Mouse (Mus musculus): Measurements from ENCODE around the gene Igfbp3. TPM values are rescaled to one million over a fixed set of nuclear protein-coding genes. Genes with fewer than 3 reads are reported as not detected.

Gene Igfbp3
- 14.2 and 23.3 TPM in 2 replicates for polyA plus RNA-seq (2014; fragmentation: Nextera tagmentation; extraction: Ambion mirVana)

DNA sequence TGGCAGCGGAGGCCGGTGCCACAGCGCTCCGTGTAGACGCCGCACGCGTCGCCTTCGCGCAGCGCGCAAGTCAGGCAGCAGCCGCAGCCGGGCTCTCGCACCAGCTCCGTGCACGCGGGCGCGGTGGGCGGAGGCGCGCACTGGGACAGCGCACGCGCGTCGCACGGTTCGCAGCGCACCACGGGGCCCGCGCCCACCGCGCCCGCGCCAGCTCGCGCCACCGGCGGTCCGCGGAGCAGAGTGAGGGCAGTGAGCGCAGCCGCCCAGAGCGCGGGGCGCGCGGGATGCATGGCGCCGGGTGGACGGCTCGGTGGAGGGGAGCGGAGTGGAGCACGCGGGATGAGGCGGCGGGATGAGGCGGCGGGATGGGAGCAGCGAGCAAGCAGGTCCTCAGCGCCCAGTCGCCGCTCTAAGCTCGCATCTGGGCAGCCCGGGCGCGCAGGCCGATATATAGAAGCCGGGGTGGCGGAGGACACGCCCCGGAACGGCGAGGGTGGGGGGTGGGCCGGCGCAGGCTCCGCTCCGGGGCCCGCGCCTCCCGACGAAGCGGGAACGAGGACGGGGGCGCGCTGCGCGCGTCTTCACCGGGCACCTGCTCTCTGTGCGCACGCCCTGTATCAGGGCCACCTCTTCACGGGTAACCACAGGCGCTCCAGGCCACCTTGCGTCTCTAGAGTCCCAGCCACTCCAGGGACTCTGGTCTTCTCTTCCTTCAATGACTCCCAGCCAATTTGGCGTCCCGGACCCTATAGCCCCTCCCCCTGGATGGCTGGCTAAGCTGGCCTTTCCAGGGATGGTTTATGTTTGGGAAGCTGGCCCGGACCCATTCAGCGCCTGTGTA, at the start of gene Igfbp3:
Igfbp3 (minus strand) TSS at position 423 of the 841 bp plus-strand sequence.
- no peaks in the 10 kb centered on the region for H3K36me3 ChIP-seq (ENCODE audit: control insufficient read depth, insufficient read depth, low read length)
- H3K4me1 ChIP-seq (ENCODE audit: control insufficient read depth, insufficient read depth, low read length) = peaks cover 21% of the 10 kb centered on the region; the same call in 1 of the 2 replicates
- peak within 1 kb of the TSS; percentile 95 for H3K4me2 ChIP-seq (ENCODE audit: low read depth, low read length)
- H3K9me3 ChIP-seq (ENCODE audit: control insufficient read depth, low read length) = no peaks in the 10 kb centered on the region
- peak within 1 kb of the TSS; percentile 76 for H3K27ac ChIP-seq (ENCODE audit: low read depth, low read length)
- H3K9ac ChIP-seq (replicated peaks; ENCODE audit: low read depth, low read length) = peak within 1 kb of the TSS; percentile 72
- peak; percentile 91 for ATAC-seq (ENCODE audit: low read depth)
- H3K27me3 ChIP-seq (ENCODE audit: control insufficient read depth, insufficient read depth, low read length) = peaks cover 5% of the 10 kb centered on the region; the same call in 1 of the 2 replicates
- under 1% methylated on average over 67 of the region's 104 CpGs for WGBS
- H3K4me3 ChIP-seq (ENCODE audit: low read depth, low read length) = peak within 1 kb of the TSS; percentile 54

DNA sequence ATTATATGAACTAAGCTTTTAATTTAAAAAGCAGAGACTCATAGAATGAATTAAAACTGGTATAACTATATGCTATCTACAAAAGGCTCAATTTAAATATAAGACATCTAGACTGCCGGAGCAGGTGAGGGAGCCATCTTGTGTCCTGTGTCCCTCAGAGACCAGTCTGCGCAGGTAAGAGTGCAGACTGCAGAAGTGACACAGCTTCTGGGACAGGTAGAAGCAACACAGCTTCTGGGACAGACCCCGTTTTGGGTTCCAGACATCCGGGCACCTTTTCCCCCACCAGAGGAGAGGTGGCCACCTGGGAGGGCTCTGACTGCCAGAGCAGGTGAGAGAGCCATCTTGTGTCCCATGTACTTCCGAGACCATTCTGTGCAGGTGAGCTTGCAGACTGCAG, 37.1 kb upstream of the Igfbp3 start:
- no peak for ATAC-seq (ENCODE audit: low read depth)
- no peak overlapping the region for H3K9ac ChIP-seq (replicated peaks; ENCODE audit: low read depth, low read length)
- H3K4me3 ChIP-seq (ENCODE audit: low read depth, low read length) = no peak overlapping the region
- H3K4me1 ChIP-seq (ENCODE audit: control insufficient read depth, insufficient read depth, low read length) = no peaks in the 10 kb centered on the region
- no peaks in the 10 kb centered on the region for H3K27me3 ChIP-seq (ENCODE audit: control insufficient read depth, insufficient read depth, low read length)
- H3K4me2 ChIP-seq (ENCODE audit: low read depth, low read length) = no peak overlapping the region
- no peak overlapping the region for H3K27ac ChIP-seq (ENCODE audit: low read depth, low read length)
- over 99% methylated on average over 5 of the region's 5 CpGs for WGBS
- H3K9me3 ChIP-seq (ENCODE audit: control insufficient read depth, low read length) = no peaks in the 10 kb centered on the region
- no peaks in the 10 kb centered on the region for H3K36me3 ChIP-seq (ENCODE audit: control insufficient read depth, insufficient read depth, low read length)

DNA sequence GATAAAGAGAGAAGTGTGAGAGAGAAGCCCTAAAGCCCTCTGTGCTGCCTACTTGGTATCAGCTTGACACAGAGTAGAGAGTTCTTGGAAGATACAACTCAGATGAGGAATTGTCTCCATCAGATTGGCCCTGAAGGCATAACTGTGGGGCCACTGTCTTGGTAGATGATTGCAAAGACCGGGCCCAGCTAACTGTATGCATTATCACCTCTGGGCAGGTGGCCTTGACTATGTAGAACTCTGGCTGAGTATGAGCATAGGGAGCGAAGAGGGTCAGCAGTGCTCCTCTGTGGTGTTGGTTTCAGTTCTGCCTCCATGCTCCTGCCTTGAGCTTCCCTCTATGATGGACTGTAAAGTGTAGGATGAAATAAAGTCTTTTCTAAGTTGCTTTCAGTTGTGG, 36.7 kb upstream of the Igfbp3 start:
- Histone ChIP-seq H3K4me1 (ENCODE audit: control insufficient read depth, insufficient read depth, low read length) (no peaks in the 10 kb centered on the region), H3K27ac (ENCODE audit: low read depth, low read length) (no peak overlapping the region), H3K36me3 (ENCODE audit: control insufficient read depth, insufficient read depth, low read length) (no peaks in the 10 kb centered on the region), H3K4me3 (ENCODE audit: low read depth, low read length) (no peak overlapping the region), H3K27me3 (ENCODE audit: control insufficient read depth, insufficient read depth, low read length) (no peaks in the 10 kb centered on the region), H3K9ac (replicated peaks; ENCODE audit: low read depth, low read length) (no peak overlapping the region), H3K9me3 (ENCODE audit: control insufficient read depth, low read length) (no peaks in the 10 kb centered on the region), H3K4me2 (ENCODE audit: low read depth, low read length) (no peak overlapping the region)
- no peak for ATAC-seq (ENCODE audit: low read depth)
- 89% methylated on average over 2 of the region's 2 CpGs for WGBS

DNA sequence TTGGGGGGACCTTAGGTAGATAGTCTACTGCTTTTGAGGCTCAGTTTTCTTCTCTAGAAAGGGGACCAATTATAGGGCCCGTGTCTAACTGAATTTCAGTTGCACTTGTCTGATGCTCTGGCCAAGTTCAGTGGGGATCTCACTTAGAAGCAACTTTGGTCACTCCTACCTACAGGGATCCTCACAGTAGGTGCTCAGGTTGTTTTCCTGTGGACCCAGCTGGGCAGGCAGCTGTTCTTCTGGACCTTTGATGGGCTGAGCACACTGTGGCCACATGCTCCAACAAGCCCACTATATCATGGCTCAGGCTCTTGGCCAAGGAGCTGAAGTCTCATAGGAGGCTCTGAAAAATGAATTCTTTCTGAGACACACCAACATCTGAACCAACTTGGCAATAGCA, 31.1 kb upstream of the Igfbp3 start:
- H3K36me3 ChIP-seq (ENCODE audit: control insufficient read depth, insufficient read depth, low read length) = no peaks in the 10 kb centered on the region
- no peak overlapping the region for H3K27ac ChIP-seq (ENCODE audit: low read depth, low read length)
- 76% methylated on average over 1 of the region's 1 CpGs for WGBS
- no peak overlapping the region for H3K4me3 ChIP-seq (ENCODE audit: low read depth, low read length)
- ATAC-seq (ENCODE audit: low read depth) = no peak
- no peaks in the 10 kb centered on the region for H3K9me3 ChIP-seq (ENCODE audit: control insufficient read depth, low read length)
- no peak overlapping the region for H3K9ac ChIP-seq (replicated peaks; ENCODE audit: low read depth, low read length)
- no peaks in the 10 kb centered on the region for H3K27me3 ChIP-seq (ENCODE audit: control insufficient read depth, insufficient read depth, low read length)
- H3K4me2 ChIP-seq (ENCODE audit: low read depth, low read length) = no peak overlapping the region
- H3K4me1 ChIP-seq (ENCODE audit: control insufficient read depth, insufficient read depth, low read length) = no peaks in the 10 kb centered on the region

DNA sequence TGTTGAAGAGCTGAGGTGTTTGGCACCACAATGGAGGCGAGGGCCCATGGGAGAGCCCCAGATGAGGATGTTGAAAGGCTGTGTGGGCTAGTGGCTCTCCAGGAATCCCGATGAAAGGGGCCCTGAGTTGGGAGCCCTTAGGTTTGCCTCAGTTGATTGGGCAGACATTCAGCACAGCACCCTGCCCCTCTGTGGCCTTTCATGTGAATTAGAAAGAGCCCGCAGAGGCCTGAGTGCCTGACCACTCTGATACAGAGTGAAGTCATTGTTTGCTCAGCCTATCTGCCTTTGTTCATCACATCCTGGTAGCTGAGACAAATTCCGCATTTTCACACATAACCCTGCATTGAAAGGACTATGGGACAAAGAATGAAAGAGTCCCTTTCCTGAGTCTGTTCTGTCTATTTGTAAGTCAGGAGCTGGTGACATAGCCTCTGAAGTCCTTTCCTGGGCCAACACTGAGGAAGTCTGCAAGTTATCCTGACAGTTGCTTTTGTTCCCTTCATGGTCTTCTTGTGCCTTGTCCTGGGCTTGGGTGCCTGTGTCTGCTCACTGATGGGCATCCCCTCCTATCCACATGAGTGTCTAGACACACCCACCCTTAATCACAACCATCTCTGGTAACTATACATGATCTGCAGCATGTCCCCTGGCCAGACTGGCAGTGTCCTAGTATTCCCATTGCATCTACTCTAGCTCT, 25.5 kb upstream of the Igfbp3 start:
- H3K4me1 ChIP-seq (ENCODE audit: control insufficient read depth, insufficient read depth, low read length) = no peaks in the 10 kb centered on the region
- ATAC-seq (ENCODE audit: low read depth) = no peak
- no peaks in the 10 kb centered on the region for H3K36me3 ChIP-seq (ENCODE audit: control insufficient read depth, insufficient read depth, low read length)
- H3K9ac ChIP-seq (replicated peaks; ENCODE audit: low read depth, low read length) = no peak overlapping the region
- no peaks in the 10 kb centered on the region for H3K27me3 ChIP-seq (ENCODE audit: control insufficient read depth, insufficient read depth, low read length)
- H3K4me3 ChIP-seq (ENCODE audit: low read depth, low read length) = no peak overlapping the region
- no peak overlapping the region for H3K4me2 ChIP-seq (ENCODE audit: low read depth, low read length)
- no peaks in the 10 kb centered on the region for H3K9me3 ChIP-seq (ENCODE audit: control insufficient read depth, low read length)
- H3K27ac ChIP-seq (ENCODE audit: low read depth, low read length) = no peak overlapping the region
- WGBS = 71% methylated on average over 4 of the region's 4 CpGs

DNA sequence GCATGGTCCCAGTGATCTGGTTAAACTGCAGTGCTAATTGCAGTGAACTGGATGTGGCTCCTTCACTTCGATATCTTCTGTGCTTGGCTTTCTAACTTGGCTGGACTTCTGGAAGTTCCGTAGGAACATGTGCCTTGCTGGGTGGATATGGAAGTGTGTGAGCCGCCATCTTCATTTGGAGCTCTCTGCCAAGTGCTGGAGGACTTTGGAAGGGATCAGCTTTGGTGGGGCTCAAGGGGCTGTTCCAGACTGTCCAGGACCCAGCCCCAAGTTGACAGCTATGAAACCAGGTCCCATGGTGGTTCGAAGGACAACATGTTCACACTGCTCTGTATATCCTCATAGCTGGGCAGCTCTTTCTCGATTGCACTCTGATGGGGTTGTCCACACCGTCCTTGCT, 24.8 kb upstream of the Igfbp3 start:
- H3K4me1 ChIP-seq (ENCODE audit: control insufficient read depth, insufficient read depth, low read length) = no peaks in the 10 kb centered on the region
- no peak overlapping the region for H3K4me3 ChIP-seq (ENCODE audit: low read depth, low read length)
- H3K36me3 ChIP-seq (ENCODE audit: control insufficient read depth, insufficient read depth, low read length) = no peaks in the 10 kb centered on the region
- no peak overlapping the region for H3K9ac ChIP-seq (replicated peaks; ENCODE audit: low read depth, low read length)
- no peak for ATAC-seq (ENCODE audit: low read depth)
- H3K9me3 ChIP-seq (ENCODE audit: control insufficient read depth, low read length) = no peaks in the 10 kb centered on the region
- no peak overlapping the region for H3K4me2 ChIP-seq (ENCODE audit: low read depth, low read length)
- H3K27ac ChIP-seq (ENCODE audit: low read depth, low read length) = no peak overlapping the region
- WGBS = 96% methylated on average over 6 of the region's 6 CpGs
- H3K27me3 ChIP-seq (ENCODE audit: control insufficient read depth, insufficient read depth, low read length) = no peaks in the 10 kb centered on the region

DNA sequence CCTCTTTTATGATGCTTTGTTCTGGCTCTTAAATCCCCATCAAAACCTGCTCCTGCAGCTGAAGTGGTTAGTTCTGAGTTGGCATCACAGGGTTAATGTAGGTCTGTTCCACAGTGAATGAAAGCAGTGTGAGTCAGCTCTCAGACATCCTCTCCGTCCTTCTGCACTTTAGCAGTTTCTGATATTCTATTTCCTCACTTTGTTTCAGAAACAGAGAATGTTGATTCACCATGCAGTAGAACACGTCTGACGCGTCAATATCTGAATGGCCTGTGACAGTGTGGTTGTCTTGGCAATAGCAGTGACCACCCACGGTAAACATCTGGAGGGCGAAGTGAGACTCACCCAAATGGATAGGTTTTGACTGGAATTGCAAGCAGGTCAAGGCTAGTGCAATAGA, 24.0 kb upstream of the Igfbp3 start:
- Histone ChIP-seq H3K9ac (replicated peaks; ENCODE audit: low read depth, low read length) (no peak overlapping the region), H3K27ac (ENCODE audit: low read depth, low read length) (no peak overlapping the region), H3K4me1 (ENCODE audit: control insufficient read depth, insufficient read depth, low read length) (no peaks in the 10 kb centered on the region), H3K36me3 (ENCODE audit: control insufficient read depth, insufficient read depth, low read length) (no peaks in the 10 kb centered on the region), H3K27me3 (ENCODE audit: control insufficient read depth, insufficient read depth, low read length) (no peaks in the 10 kb centered on the region), H3K9me3 (ENCODE audit: control insufficient read depth, low read length) (no peaks in the 10 kb centered on the region), H3K4me3 (ENCODE audit: low read depth, low read length) (no peak overlapping the region), H3K4me2 (ENCODE audit: low read depth, low read length) (no peak overlapping the region)
- 78% methylated on average over 6 of the region's 6 CpGs for WGBS
- ATAC-seq (ENCODE audit: low read depth) = no peak

DNA sequence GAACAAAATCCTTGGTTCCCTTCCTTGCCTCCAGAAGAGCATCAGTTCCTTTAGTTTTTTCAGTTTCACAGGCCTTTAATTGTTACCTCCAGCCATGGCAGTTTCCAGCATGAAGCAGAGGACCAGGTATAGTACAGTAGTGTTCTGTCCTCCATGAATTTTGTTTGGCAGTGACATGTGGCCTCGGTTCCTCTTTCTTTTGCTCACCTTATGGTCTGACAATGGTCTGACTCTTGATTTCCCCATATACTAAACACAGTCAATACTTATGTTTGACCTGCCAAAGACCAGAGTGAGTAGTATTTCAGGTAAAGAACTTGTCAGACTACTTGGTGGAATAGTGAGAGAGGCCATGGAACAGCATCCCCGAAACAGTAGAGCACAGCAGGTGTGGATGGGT, 23.0 kb upstream of the Igfbp3 start:
- WGBS = 98% methylated on average over 2 of the region's 2 CpGs
- Histone ChIP-seq H3K4me3 (ENCODE audit: low read depth, low read length) (no peak overlapping the region), H3K4me1 (ENCODE audit: control insufficient read depth, insufficient read depth, low read length) (no peaks in the 10 kb centered on the region), H3K4me2 (ENCODE audit: low read depth, low read length) (no peak overlapping the region), H3K9me3 (ENCODE audit: control insufficient read depth, low read length) (no peaks in the 10 kb centered on the region), H3K27me3 (ENCODE audit: control insufficient read depth, insufficient read depth, low read length) (no peaks in the 10 kb centered on the region), H3K9ac (replicated peaks; ENCODE audit: low read depth, low read length) (no peak overlapping the region), H3K27ac (ENCODE audit: low read depth, low read length) (no peak overlapping the region), H3K36me3 (ENCODE audit: control insufficient read depth, insufficient read depth, low read length) (no peaks in the 10 kb centered on the region)
- no peak for ATAC-seq (ENCODE audit: low read depth)

DNA sequence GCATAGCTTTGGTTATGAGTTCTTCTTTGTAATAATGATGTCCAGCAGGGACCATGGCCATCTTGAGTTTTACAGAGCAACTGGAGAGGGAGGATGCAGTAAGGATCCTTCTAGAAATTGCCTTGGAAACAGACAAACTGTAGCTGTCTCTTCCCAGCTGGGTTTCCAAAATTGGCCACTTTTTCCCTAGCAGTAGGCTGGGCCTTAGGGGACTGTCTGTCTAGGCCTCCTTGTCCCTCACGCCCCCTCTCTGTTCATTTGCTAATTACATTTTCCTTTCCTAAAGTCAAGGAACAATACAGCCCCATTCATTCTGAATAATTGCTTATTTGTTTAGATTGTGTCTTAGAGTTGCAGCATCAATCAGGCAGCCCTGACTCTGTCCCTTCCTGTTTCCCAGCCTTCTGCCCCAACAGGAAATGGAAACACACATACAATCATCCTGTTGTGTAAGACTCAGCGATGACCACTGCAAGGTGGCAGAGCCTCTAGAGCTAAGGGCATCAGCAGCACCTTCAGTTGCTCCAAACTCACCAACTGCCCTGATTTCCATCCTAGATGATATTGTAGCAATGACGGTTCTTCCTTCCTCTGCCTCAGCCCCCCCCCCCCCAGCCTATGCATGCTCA, 21.4 kb upstream of the Igfbp3 start:
- no peaks in the 10 kb centered on the region for H3K4me1 ChIP-seq (ENCODE audit: control insufficient read depth, insufficient read depth, low read length)
- no peak overlapping the region for H3K4me3 ChIP-seq (ENCODE audit: low read depth, low read length)
- H3K36me3 ChIP-seq (ENCODE audit: control insufficient read depth, insufficient read depth, low read length) = no peaks in the 10 kb centered on the region
- H3K27ac ChIP-seq (ENCODE audit: low read depth, low read length) = no peak overlapping the region
- no peaks in the 10 kb centered on the region for H3K27me3 ChIP-seq (ENCODE audit: control insufficient read depth, insufficient read depth, low read length)
- WGBS = 49% methylated on average over 3 of the region's 3 CpGs
- H3K9me3 ChIP-seq (ENCODE audit: control insufficient read depth, low read length) = no peaks in the 10 kb centered on the region
- no peak overlapping the region for H3K4me2 ChIP-seq (ENCODE audit: low read depth, low read length)
- ATAC-seq (ENCODE audit: low read depth) = no peak
- H3K9ac ChIP-seq (replicated peaks; ENCODE audit: low read depth, low read length) = no peak overlapping the region
